Mouse (Mus musculus): ENCODE results near the gene Btbd9. TPM values are rescaled to one million over a fixed set of nuclear protein-coding genes. Genes with fewer than 3 reads are reported as not detected.

Btbd9 gene
- polyA plus RNA-seq, 1 experiment from 2014 or later: 41.1 TPM

DNA sequence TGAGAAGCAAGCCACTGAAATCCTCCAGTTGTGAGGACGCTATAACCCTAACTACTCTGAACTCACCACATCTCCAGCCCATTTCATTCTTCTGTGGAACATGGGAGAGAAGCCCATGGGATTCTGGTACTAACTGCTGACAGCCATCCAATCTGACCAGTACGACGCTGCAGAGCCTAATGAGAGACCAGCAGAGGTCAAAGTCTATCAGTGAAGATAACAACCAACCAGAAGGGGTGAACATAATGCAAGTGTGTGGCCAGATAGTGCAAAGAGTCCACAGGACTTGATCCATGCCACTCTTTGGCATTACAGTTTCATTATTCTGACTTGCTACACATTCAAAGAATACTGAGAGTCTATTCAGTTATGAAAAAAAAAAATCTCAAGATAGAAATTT is 160.6 kb downstream of the Btbd9 start:
- Histone ChIP-seq H3K4me2 (ENCODE audit: low read depth, severe bottlenecking) (no peak overlapping the region), H3K4me3 (ENCODE audit: low read depth, low read length) (no peak overlapping the region), H3K9ac (ENCODE audit: low read length) (no peak overlapping the region), H3K36me3 (ENCODE audit: control insufficient read depth, insufficient read depth, low read length) (no peaks in the 10 kb centered on the region), H3K4me1 (ENCODE audit: control insufficient read depth, insufficient read depth, low read length) (peaks cover 5% of the 10 kb centered on the region), H3K27ac (replicated peaks; ENCODE audit: low read depth, low read length) (no peak overlapping the region), H3K27me3 (ENCODE audit: control insufficient read depth, insufficient read depth, low read length) (no peaks in the 10 kb centered on the region), H3K9me3 (ENCODE audit: control insufficient read depth, low read length) (no peaks in the 10 kb centered on the region)
- DNase-seq (ENCODE audit: low spot score) (no peak), ATAC-seq (ENCODE audit: insufficient number of reproducible peaks, low FRiP score, low TSS enrichment, low read depth) (no peak)
- WGBS: 87% methylated on average over 3 of the region's 3 CpGs

DNA sequence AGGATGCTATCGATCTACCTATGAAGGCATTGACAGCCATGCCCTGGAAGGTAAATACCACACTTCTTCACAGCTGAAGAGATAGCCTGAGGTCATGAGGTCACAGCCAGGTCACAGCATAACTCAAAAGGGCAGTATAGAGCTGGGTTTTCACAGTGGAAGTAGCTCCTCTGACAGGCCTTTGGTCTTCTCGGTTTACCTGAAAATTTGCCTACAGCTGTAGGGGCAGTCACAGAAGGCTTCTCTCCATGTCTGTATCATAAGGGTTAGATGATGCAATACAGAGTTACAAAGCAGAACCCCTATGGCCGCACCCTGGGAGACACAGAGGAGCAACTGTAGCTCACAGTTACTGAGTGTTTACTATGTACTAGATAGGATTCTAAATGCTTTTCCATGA is 163.3 kb downstream of the Btbd9 start:
- Histone ChIP-seq H3K9ac (ENCODE audit: low read length) (no peak overlapping the region), H3K27ac (replicated peaks; ENCODE audit: low read depth, low read length) (no peak overlapping the region), H3K36me3 (ENCODE audit: control insufficient read depth, insufficient read depth, low read length) (no peaks in the 10 kb centered on the region), H3K4me2 (ENCODE audit: low read depth, severe bottlenecking) (no peak overlapping the region), H3K27me3 (ENCODE audit: control insufficient read depth, insufficient read depth, low read length) (no peaks in the 10 kb centered on the region), H3K4me3 (ENCODE audit: low read depth, low read length) (no peak overlapping the region), H3K4me1 (ENCODE audit: control insufficient read depth, insufficient read depth, low read length) (no peaks in the 10 kb centered on the region; the same call in 1 of the 2 replicates), H3K9me3 (ENCODE audit: control insufficient read depth, low read length) (no peaks in the 10 kb centered on the region)
- DNase-seq (ENCODE audit: low spot score) (no peak), ATAC-seq (ENCODE audit: insufficient number of reproducible peaks, low FRiP score, low TSS enrichment, low read depth) (no peak)
- 88% methylated on average over 3 of the region's 3 CpGs for WGBS

DNA sequence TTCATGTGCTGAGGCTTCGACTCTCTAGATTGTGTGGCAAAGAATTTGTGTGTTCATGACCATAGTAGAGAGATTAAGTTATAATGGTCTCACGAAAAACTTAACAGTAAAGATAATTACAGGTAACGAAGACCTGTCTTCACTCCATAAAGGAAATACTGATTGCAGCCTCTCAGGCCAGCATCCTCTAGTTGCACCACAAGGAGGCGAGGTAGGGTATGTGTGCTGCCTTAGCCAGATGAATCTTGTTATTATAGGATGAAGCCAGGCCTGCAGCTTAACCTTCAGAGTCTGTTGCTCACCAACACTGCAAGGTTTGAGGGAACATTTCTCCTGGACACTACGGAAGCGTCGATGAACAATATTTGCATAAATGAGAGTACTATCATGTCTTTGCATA is 170.3 kb downstream of the Btbd9 start:
- DNase-seq (ENCODE audit: low spot score): no peak
- Histone ChIP-seq H3K4me3 (ENCODE audit: low read depth, low read length) (no peak overlapping the region), H3K4me2 (ENCODE audit: low read depth, severe bottlenecking) (no peak overlapping the region), H3K27ac (replicated peaks; ENCODE audit: low read depth, low read length) (no peak overlapping the region), H3K27me3 (ENCODE audit: control insufficient read depth, insufficient read depth, low read length) (no peaks in the 10 kb centered on the region), H3K9ac (ENCODE audit: low read length) (no peak overlapping the region), H3K4me1 (ENCODE audit: control insufficient read depth, insufficient read depth, low read length) (no peaks in the 10 kb centered on the region), H3K9me3 (ENCODE audit: control insufficient read depth, low read length) (no peaks in the 10 kb centered on the region), H3K36me3 (ENCODE audit: control insufficient read depth, insufficient read depth, low read length) (no peaks in the 10 kb centered on the region)
- ATAC-seq (ENCODE audit: insufficient number of reproducible peaks, low FRiP score, low TSS enrichment, low read depth): no peak
- WGBS: 86% methylated on average over 7 of the region's 7 CpGs

DNA sequence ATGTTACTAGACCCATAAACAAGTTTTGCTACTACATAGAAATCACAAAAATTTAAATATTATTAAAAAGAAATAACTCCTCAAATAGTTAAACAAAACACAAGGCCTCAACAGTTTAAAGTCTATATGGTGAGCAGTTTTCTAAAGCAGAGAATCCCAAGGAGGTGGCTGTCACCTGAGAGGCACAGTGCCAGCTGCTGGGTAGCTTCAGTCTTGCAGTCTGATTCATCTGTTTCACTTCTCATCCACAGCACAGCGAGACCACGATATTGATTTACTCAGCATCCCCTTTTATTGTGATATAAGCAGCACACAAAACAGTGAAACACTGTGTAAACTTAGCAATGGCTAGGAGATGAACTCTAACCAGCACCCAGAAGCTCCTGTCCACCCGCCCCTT is 173.4 kb downstream of the Btbd9 start:
- no peak overlapping the region for H3K4me3 ChIP-seq (ENCODE audit: low read depth, low read length)
- DNase-seq (ENCODE audit: low spot score) (no peak), ATAC-seq (ENCODE audit: insufficient number of reproducible peaks, low FRiP score, low TSS enrichment, low read depth) (no peak)
- H3K4me1 ChIP-seq (ENCODE audit: control insufficient read depth, insufficient read depth, low read length): no peaks in the 10 kb centered on the region
- no peaks in the 10 kb centered on the region for H3K9me3 ChIP-seq (ENCODE audit: control insufficient read depth, low read length)
- H3K36me3 ChIP-seq (ENCODE audit: control insufficient read depth, insufficient read depth, low read length): no peaks in the 10 kb centered on the region
- H3K27me3 ChIP-seq (ENCODE audit: control insufficient read depth, insufficient read depth, low read length): no peaks in the 10 kb centered on the region
- no peak overlapping the region for H3K4me2 ChIP-seq (ENCODE audit: low read depth, severe bottlenecking)
- WGBS: 97% methylated on average over 3 of the region's 3 CpGs
- no peak overlapping the region for H3K9ac ChIP-seq (ENCODE audit: low read length)
- H3K27ac ChIP-seq (replicated peaks; ENCODE audit: low read depth, low read length): no peak overlapping the region

DNA sequence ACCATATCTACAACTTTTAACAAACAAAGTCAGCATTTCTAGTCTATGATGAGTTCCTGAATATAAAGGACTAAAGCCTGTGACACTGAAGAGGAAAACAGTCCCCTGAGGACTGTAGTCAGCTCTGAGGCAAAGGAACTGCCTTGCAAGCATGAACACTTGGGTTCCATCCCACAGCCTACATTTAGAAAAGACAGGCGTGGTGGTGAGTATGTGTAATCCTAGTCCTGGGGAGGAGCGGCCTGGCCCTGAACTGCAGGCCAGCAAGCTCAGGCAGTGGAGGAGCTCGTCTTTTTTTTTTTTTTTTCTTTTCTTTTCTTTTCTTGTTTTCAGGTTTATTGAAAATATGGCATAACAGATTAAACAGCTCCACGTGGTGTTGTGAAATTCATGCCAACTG is 181.0 kb downstream of the Btbd9 start:
- Histone ChIP-seq H3K9ac (ENCODE audit: low read length) (no peak overlapping the region), H3K9me3 (ENCODE audit: control insufficient read depth, low read length) (no peaks in the 10 kb centered on the region), H3K27ac (replicated peaks; ENCODE audit: low read depth, low read length) (no peak overlapping the region), H3K4me1 (ENCODE audit: control insufficient read depth, insufficient read depth, low read length) (no peaks in the 10 kb centered on the region), H3K36me3 (ENCODE audit: control insufficient read depth, insufficient read depth, low read length) (no peaks in the 10 kb centered on the region), H3K4me3 (ENCODE audit: low read depth, low read length) (no peak overlapping the region), H3K4me2 (ENCODE audit: low read depth, severe bottlenecking) (no peak overlapping the region), H3K27me3 (ENCODE audit: control insufficient read depth, insufficient read depth, low read length) (no peaks in the 10 kb centered on the region)
- WGBS: 93% methylated on average over 4 of the region's 4 CpGs
- no peak for DNase-seq (ENCODE audit: low spot score)
- no peak for ATAC-seq (ENCODE audit: insufficient number of reproducible peaks, low FRiP score, low TSS enrichment, low read depth)

DNA sequence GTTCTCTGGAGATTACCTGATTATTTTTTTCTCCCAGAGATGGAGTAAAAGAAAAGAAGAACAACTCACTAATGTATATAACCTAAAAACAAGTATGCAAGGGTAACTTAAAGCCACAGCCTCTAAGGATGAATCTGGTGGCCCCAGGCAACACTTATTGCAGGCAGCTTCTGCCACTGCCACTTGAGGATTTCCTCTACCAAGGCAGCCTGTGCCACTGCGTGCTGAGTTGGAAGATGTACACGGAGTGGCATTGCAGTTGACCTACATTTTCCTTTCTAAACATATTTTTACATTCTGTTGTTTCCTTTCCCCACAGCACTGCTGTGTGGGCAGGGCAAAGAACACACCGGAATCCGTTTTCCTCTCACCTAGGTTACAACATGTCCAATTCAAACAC is 184.3 kb downstream of the Btbd9 start:
- DNase-seq (ENCODE audit: low spot score) (no peak), ATAC-seq (ENCODE audit: insufficient number of reproducible peaks, low FRiP score, low TSS enrichment, low read depth) (no peak)
- H3K27me3 ChIP-seq (ENCODE audit: control insufficient read depth, insufficient read depth, low read length): no peaks in the 10 kb centered on the region
- no peaks in the 10 kb centered on the region for H3K4me1 ChIP-seq (ENCODE audit: control insufficient read depth, insufficient read depth, low read length)
- no peak overlapping the region for H3K27ac ChIP-seq (replicated peaks; ENCODE audit: low read depth, low read length)
- H3K9me3 ChIP-seq (ENCODE audit: control insufficient read depth, low read length): no peaks in the 10 kb centered on the region
- no peaks in the 10 kb centered on the region for H3K36me3 ChIP-seq (ENCODE audit: control insufficient read depth, insufficient read depth, low read length)
- WGBS: 88% methylated on average over 4 of the region's 4 CpGs
- no peak overlapping the region for H3K4me3 ChIP-seq (ENCODE audit: low read depth, low read length)
- no peak overlapping the region for H3K9ac ChIP-seq (ENCODE audit: low read length)
- H3K4me2 ChIP-seq (ENCODE audit: low read depth, severe bottlenecking): no peak overlapping the region

DNA sequence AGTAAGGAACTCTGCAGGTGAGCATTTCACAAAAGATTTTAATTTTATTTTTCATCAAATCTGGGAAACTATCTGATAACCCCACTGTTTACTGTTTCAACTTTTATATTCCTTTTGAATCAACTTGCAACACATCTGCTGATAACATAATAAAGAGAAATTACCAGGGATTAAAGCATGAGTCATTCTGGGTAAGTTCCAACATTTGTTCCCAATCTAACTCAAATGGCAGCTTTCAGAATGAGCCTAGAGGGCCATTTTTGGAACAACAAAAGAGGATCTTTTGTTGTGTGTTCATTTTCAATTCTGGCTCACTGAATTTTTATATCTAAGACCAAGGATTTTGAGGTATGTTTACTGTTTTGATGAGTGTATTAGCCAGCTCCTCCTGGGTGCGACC is 185.1 kb downstream of the Btbd9 start:
- H3K27me3 ChIP-seq (ENCODE audit: control insufficient read depth, insufficient read depth, low read length): no peaks in the 10 kb centered on the region
- no peak overlapping the region for H3K4me2 ChIP-seq (ENCODE audit: low read depth, severe bottlenecking)
- H3K36me3 ChIP-seq (ENCODE audit: control insufficient read depth, insufficient read depth, low read length): no peaks in the 10 kb centered on the region
- no peaks in the 10 kb centered on the region for H3K9me3 ChIP-seq (ENCODE audit: control insufficient read depth, low read length)
- no peak overlapping the region for H3K27ac ChIP-seq (replicated peaks; ENCODE audit: low read depth, low read length)
- no peak overlapping the region for H3K9ac ChIP-seq (ENCODE audit: low read length)
- whole genome bisulfite sequencing: 92% methylated on average over 1 of the region's 1 CpGs
- DNase-seq (ENCODE audit: low spot score): no peak
- no peak overlapping the region for H3K4me3 ChIP-seq (ENCODE audit: low read depth, low read length)
- no peak for ATAC-seq (ENCODE audit: insufficient number of reproducible peaks, low FRiP score, low TSS enrichment, low read depth)
- no peaks in the 10 kb centered on the region for H3K4me1 ChIP-seq (ENCODE audit: control insufficient read depth, insufficient read depth, low read length)

DNA sequence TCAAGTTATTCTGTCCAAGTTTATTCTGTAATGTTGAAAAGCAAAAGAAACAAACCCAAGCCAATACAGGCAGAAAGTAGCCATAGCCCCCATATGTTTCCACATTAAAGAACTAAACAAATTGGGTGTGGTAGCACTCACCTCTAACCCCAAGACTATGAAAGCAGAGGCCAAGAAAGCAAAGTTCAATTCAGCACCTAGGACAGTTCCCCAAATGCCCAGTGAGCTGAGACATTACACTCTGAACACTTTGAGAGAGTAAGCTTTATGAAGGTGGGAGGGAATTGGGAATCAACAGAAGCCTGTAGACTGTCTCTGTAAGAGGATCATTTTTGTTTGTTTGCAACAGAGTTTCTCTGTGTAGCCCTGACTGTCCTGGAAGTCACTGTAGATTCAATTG is 186.6 kb downstream of the Btbd9 start:
- DNase-seq (ENCODE audit: low spot score): peak; percentile 42

DNA sequence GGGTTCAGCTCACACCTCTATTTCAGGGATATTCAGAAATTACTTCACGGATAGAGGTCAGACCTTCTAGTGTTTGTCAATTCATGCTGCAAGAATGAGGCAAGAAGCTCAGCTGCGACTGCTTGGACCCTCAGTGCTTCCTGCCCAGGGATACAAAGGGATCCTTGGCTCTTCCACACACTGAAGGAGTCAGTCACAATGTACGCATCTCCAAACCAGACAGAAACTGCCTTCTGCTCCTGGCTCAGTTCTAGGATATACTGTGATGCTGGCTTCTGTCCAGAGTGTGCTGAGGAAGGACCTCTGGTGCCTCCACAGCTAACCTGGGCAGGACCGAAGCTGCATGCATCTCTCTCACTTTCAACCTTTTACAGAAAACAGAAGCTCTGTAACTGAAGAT is 187.5 kb downstream of the Btbd9 start:
- DNase-seq (ENCODE audit: low spot score) (no peak), ATAC-seq (ENCODE audit: insufficient number of reproducible peaks, low FRiP score, low TSS enrichment, low read depth) (no peak)
- Histone ChIP-seq H3K27me3 (ENCODE audit: control insufficient read depth, insufficient read depth, low read length) (no peaks in the 10 kb centered on the region), H3K9me3 (ENCODE audit: control insufficient read depth, low read length) (no peaks in the 10 kb centered on the region), H3K4me2 (ENCODE audit: low read depth, severe bottlenecking) (no peak overlapping the region), H3K36me3 (ENCODE audit: control insufficient read depth, insufficient read depth, low read length) (no peaks in the 10 kb centered on the region), H3K4me1 (ENCODE audit: control insufficient read depth, insufficient read depth, low read length) (no peaks in the 10 kb centered on the region), H3K27ac (replicated peaks; ENCODE audit: low read depth, low read length) (no peak overlapping the region), H3K9ac (ENCODE audit: low read length) (no peak overlapping the region), H3K4me3 (ENCODE audit: low read depth, low read length) (no peak overlapping the region)
- 95% methylated on average over 4 of the region's 4 CpGs for WGBS

More for the DNA sequence above, 186.6 kb downstream of the Btbd9 start:
- Histone ChIP-seq H3K4me2 (ENCODE audit: low read depth, severe bottlenecking) (no peak overlapping the region), H3K4me1 (ENCODE audit: control insufficient read depth, insufficient read depth, low read length) (no peaks in the 10 kb centered on the region), H3K9me3 (ENCODE audit: control insufficient read depth, low read length) (no peaks in the 10 kb centered on the region), H3K9ac (ENCODE audit: low read length) (no peak overlapping the region), H3K27ac (replicated peaks; ENCODE audit: low read depth, low read length) (no peak overlapping the region), H3K4me3 (ENCODE audit: low read depth, low read length) (no peak overlapping the region), H3K36me3 (ENCODE audit: control insufficient read depth, insufficient read depth, low read length) (no peaks in the 10 kb centered on the region), H3K27me3 (ENCODE audit: control insufficient read depth, insufficient read depth, low read length) (no peaks in the 10 kb centered on the region)
- ATAC-seq (ENCODE audit: insufficient number of reproducible peaks, low FRiP score, low TSS enrichment, low read depth): no peak
